Mouse (Mus musculus) hindbrain, embryonic 16.5 days (tissue): ENCODE measurements at regions not wholly inside any gene's neighbourhood (a gene's known extent, or its start where the extent isn't known, plus 50 kb on each side); places are given as distances from the start of the nearest gene placed in this dataset.

Experiments
- ATAC-seq: fragments of 200-750 bp; cut with Nextera tagmentation; 2 replicates; pipeline ENCODE4 v1.8.0; 2017; ENCODE audit warnings: moderate TSS enrichment, moderate library complexity
- H3K27ac ChIP-seq: fragments of 300-500 bp; sonication (generic); 2 replicates; pipeline ENCODE4 v1.5.1; 2014; ENCODE audit warnings: low read depth, mild to moderate bottlenecking, control low read depth, low read length, moderate library complexity
- H3K27me3 ChIP-seq: fragments of 300-500 bp; sonication (generic); replicated peaks from 2 replicates; pipeline ENCODE4 v1.6.1; 2014; ENCODE audit warnings: low read length; ENCODE audit not compliant: control insufficient read depth, insufficient read depth
- H3K36me3 ChIP-seq: fragments of 300-500 bp; sonication (generic); 2 replicates; pipeline ENCODE4 v1.6.1; 2014; ENCODE audit warnings: mild to moderate bottlenecking, low read length, moderate library complexity, mixed read lengths; ENCODE audit not compliant: control insufficient read depth, insufficient read depth
- H3K4me1 ChIP-seq: fragments of 300-500 bp; sonication (generic); 2 replicates; pipeline ENCODE4 v1.6.1; 2014; ENCODE audit warnings: low read depth, low read length; ENCODE audit not compliant: control insufficient read depth, insufficient read depth
- H3K4me2 ChIP-seq: fragments of 300-500 bp; sonication (generic); 2 replicates; pipeline ENCODE4 v1.6.1; 2014; ENCODE audit warnings: mild to moderate bottlenecking, low read length, control low read depth, moderate library complexity
- H3K4me3 ChIP-seq: fragments of 300-500 bp; sonication (generic); 2 replicates; pipeline ENCODE4 v1.5.1; 2014; ENCODE audit warnings: mild to moderate bottlenecking, low read length, control low read depth, moderate library complexity
- H3K9ac ChIP-seq: fragments of 300-500 bp; sonication (generic); 2 replicates; pipeline ENCODE4 v1.6.1; 2014; ENCODE audit warnings: low read depth, mild to moderate bottlenecking, control low read depth, low read length, moderate library complexity
- H3K9me3 ChIP-seq: fragments of 300-500 bp; sonication (generic); 2 replicates; pipeline ENCODE4 v1.6.1; 2014; ENCODE audit warnings: mild to moderate bottlenecking, low read length, moderate library complexity; ENCODE audit not compliant: control insufficient read depth
- WGBS: fragments of 180-500 bp; shearing (Covaris S2); extraction: QIAGEN DNeasy Blood & Tissue Kit; methylation state at CpG from one replicate; pipeline ENCODE4 v1.1.7; 2014; 5-methylcytosine and 5-hydroxymethylcytosine counted together

DNA sequence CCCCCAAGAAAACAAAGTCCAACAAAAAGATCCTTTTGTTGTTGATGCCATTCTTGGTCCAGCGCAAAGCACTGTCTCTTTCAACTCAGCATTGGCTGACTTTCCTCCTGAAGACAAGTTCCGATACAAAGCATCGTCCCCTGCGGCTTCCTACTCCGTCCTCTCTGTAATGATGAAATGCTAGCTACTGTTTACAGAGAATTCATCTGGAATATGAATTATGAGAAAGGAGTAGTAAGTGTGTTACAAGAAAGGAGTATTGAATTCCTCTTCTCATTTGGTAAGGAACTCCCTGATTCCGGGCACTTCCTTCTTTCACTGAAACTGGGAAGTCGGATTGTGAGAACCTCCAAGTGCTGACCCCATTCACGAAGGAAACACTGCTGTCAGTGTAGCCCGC, 60.9 kb upstream of the Tmco5 start:
- Histone ChIP-seq H3K4me2 (peak overlapping the region; percentile 14; the same call in 1 of the 2 replicates), H3K4me1 (peaks cover 7% of the 10 kb centered on the region), H3K27ac (no peak overlapping the region), H3K9me3 (no peaks in the 10 kb centered on the region), H3K9ac (no peak overlapping the region), H3K27me3 (no peaks in the 10 kb centered on the region), H3K4me3 (no peak overlapping the region), H3K36me3 (no peaks in the 10 kb centered on the region)
- ATAC-seq = no peak
- WGBS = 45% methylated on average over 9 of the region's 9 CpGs

DNA sequence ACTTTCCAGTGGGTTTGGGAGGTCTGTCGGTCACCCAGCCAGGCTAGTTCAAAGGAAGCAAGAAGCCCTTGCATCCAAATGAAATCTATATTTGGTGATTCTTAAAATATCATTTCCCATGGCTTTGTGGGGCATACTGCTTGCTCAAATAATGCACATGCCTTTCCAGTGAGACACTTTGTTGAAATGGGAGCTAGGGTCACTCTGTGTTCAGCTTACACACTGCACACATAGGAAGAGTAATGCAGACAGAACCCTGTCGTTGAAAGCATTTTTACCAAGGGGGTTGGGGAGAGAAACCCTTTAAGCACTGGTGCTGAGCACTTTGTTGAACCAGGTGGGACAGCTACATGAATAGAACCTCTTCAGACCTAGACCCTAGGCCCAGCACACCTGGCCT, 59.9 kb upstream of the Tmco5 start:
- no peak overlapping the region for H3K27ac ChIP-seq
- no peaks in the 10 kb centered on the region for H3K9me3 ChIP-seq
- no peak overlapping the region for H3K4me3 ChIP-seq
- ATAC-seq = no peak
- no peaks in the 10 kb centered on the region for H3K27me3 ChIP-seq
- H3K4me1 ChIP-seq = peaks cover 2% of the 10 kb centered on the region; the same call in 1 of the 2 replicates
- no peak overlapping the region for H3K4me2 ChIP-seq
- WGBS = 52% methylated on average over 2 of the region's 2 CpGs
- H3K36me3 ChIP-seq = no peaks in the 10 kb centered on the region
- no peak overlapping the region for H3K9ac ChIP-seq

DNA sequence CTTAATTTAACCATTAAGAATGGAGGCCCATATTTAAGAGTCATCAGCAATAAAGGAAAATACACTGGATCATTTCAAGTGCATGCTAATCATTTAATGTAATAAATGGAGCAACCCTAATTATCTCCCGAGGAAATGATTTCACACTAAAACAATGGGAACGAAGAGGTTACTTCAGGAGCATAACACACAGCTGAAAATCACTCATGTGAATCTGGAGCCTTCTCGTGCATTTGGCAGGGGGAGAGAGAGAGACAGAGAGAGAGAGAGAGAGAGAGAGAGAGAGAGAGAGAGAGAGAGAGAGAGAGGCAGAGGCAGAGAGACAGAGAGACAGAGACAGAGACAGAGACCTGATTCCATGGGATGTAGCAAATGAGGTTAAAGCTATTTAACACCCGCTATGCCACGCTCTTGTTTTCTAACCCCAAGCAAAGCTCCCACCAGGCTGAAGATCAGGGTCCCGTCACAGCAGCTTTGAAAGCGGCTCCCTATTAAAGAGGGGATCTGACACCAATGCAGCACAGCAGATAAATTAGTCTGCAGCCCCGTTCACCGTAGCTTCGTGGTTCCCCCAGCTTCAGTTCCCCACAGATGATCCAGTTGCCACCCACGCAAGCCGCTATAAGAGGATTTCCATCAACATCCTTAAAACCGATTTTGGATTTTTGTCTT, 59.3 kb upstream of the Tmco5 start:
- Histone ChIP-seq H3K27ac (peak overlapping the region; percentile 44; the same call in 1 of the 2 replicates), H3K9ac (no peak overlapping the region), H3K4me3 (no peak overlapping the region), H3K36me3 (no peaks in the 10 kb centered on the region), H3K4me2 (peak overlapping the region; percentile 35), H3K27me3 (no peaks in the 10 kb centered on the region), H3K4me1 (peaks cover 2% of the 10 kb centered on the region; the same call in 1 of the 2 replicates), H3K9me3 (no peaks in the 10 kb centered on the region)
- ATAC-seq = no peak
- WGBS = 35% methylated on average over 13 of the region's 13 CpGs

DNA sequence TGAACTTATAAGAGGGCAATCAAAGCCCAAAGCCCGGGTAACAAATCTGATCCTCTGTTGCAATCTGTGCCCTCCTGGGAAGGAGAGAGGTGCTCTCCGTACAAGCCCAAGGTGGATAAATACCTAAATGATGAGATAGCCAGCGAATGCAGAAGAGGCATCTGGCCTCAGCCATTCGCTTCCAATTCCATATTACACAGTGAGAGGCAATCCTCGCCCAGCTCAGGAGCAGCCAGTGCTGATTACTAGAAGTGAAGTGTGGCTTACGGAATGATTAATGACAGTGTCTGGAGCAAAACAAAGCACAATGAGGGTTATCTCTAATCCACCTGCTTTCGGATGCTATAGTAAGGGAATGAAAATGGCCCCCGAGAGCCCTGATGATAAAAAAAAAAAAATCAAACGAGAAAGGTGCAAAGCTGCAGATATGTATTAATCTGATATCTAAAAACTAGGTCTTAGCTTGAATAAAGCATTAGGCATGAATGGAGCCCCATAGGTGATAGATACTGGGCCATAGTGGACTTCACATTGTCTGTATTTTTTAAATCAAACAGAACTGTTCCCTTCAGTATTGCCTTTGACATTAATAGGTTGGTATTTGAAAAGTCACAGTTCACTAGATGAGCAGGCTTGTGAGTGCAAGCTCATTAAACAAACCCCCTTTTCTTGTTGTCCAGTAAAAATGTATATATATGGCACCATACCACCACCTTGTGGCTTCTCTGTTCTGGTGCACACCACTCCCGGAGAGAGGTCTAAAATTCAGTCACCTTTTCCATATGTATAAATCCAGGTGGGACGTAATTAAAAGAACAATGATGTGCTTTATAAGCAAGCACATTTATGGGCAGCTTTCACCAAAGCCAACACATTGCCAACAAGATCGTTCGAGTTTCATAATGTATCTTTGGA, 57.4 kb upstream of the Tmco5 start:
- no peaks in the 10 kb centered on the region for H3K9me3 ChIP-seq
- H3K4me1 ChIP-seq = peaks cover 2% of the 10 kb centered on the region; the same call in 1 of the 2 replicates
- H3K27me3 ChIP-seq = no peaks in the 10 kb centered on the region
- peak; percentile 89 for ATAC-seq
- WGBS = 46% methylated on average over 13 of the region's 13 CpGs
- H3K4me3 ChIP-seq = no peak overlapping the region
- H3K9ac ChIP-seq = 0 out of 2 replicates have a peak overlapping the region, but pooled peaks have one; percentile 15
- no peak overlapping the region; the same call in 1 of the 2 replicates for H3K4me2 ChIP-seq
- H3K36me3 ChIP-seq = no peaks in the 10 kb centered on the region
- peak overlapping the region; percentile 27; the same call in 1 of the 2 replicates for H3K27ac ChIP-seq
